Mouse (Mus musculus) cerebellum, adult 2 months (tissue): Measurements from ENCODE around the gene Nrxn1.

Experiments used
- CTCF ChIP-seq: fragments of 200-500 bp; IDR thresholded peaks from 2 replicates; pipeline ENCODE4 v1.5.1; 2011; ENCODE audit warnings: low read depth, mild to moderate bottlenecking, control low read depth, low read length, moderate library complexity, borderline replicate concordance; ENCODE audit not compliant: insufficient read depth
- POLR2A ChIP-seq: fragments of 200-500 bp; IDR thresholded peaks from 2 replicates; pipeline ENCODE4 v1.6.1; 2011; ENCODE audit warnings: low read length, control low read depth, borderline replicate concordance; ENCODE audit not compliant: insufficient read depth

DNA sequence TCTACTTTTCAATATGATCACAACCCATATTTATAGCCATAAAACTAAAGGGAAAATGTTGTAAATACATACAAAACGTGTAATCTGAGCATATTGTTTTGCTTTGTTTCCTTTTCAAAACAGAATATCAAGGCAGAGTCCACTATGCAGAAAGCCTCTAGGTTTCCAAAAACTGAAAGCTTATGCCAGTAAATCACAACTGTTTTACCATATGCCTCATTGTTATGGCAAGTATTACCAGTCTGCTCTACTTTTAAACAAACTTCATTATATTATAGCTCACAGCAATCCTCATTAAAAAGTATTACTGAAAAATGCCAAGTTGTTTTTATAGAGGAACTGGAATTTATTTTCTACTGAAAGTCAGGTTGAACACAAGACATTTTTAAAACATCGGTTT lies 275.0 kb downstream of the Nrxn1 start:
- TF ChIP-seq CTCF: no peak
- TF ChIP-seq POLR2A: no peak
